Mouse (Mus musculus) liver, embryonic 14.5 days (tissue): ENCODE measurements at regions not wholly inside any gene's neighbourhood (a gene's known extent, or its start where the extent isn't known, plus 50 kb on each side); places are given as distances from the start of the nearest gene placed in this dataset.

Source experiments
- ATAC-seq: fragments of 200-750 bp; cut with Nextera tagmentation; 2 replicates; pipeline ENCODE4 v1.8.0; 2017; ENCODE audit warnings: moderate number of reproducible peaks, mild to moderate bottlenecking, moderate library complexity; ENCODE audit not compliant: insufficient read depth
- DNase-seq, 3 experiments: peaks; one replicate each; pipeline ENCODE4 v3.0.0-alpha.2; 2012 to 2013; ENCODE audit warnings: low read depth in 3 of 3, low spot score in 3 of 3
- H3K27ac ChIP-seq: fragments of 300-500 bp; sonication (generic); 2 replicates; pipeline ENCODE4 v1.5.1; 2014; ENCODE audit warnings: moderate library complexity, mild to moderate bottlenecking, control low read depth, inconsistent platforms
- H3K27me3 ChIP-seq: fragments of 300-500 bp; sonication (generic); 2 replicates; pipeline ENCODE4 v1.6.1; 2014; ENCODE audit warnings: mild to moderate bottlenecking, low read length, moderate library complexity; ENCODE audit not compliant: control insufficient read depth, insufficient read depth
- H3K36me3 ChIP-seq: fragments of 300-500 bp; sonication (generic); replicated peaks from 2 replicates; pipeline ENCODE4 v1.6.1; 2014; ENCODE audit warnings: low read depth; ENCODE audit not compliant: control insufficient read depth, insufficient read depth
- H3K4me1 ChIP-seq, 2 experiments: fragments of 200-500 bp in 1 of 2; fragments of 300-500 bp in 1 of 2; sonication (generic) in 1 of 2; replicated peaks; 2 replicates each; pipeline ENCODE4 v1.6.1; 2012 to 2014; ENCODE audit warnings: antibody characterized with exemption in 1 of 2, inconsistent platforms in 1 of 2, low read length in 1 of 2; ENCODE audit not compliant: control insufficient read depth in 2 of 2, insufficient read depth in 2 of 2
- H3K4me2 ChIP-seq: fragments of 300-500 bp; sonication (generic); 2 replicates; pipeline ENCODE4 v1.6.1; 2014; ENCODE audit warnings: low read depth, mild to moderate bottlenecking, control low read depth, moderate library complexity
- H3K4me3 ChIP-seq, 2 experiments: fragments of 200-500 bp in 1 of 2; fragments of 300-500 bp in 1 of 2; sonication (generic) in 1 of 2; 2 replicates each; pipeline ENCODE4 v1.5.1; 2012 to 2014; ENCODE audit warnings: low read depth in 2 of 2, low read length in 2 of 2, mild to moderate bottlenecking in 2 of 2, control low read depth in 1 of 2, inconsistent platforms in 1 of 2, moderate library complexity in 1 of 2; ENCODE audit not compliant: insufficient read depth in 1 of 2
- H3K9ac ChIP-seq: fragments of 300-500 bp; sonication (generic); replicated peaks from 2 replicates; pipeline ENCODE4 v1.6.1; 2014; ENCODE audit warnings: mild to moderate bottlenecking, control low read depth, moderate library complexity
- H3K9me3 ChIP-seq: fragments of 300-500 bp; sonication (generic); 2 replicates; pipeline ENCODE4 v1.6.1; 2016; ENCODE audit warnings: low read length, mixed read lengths; ENCODE audit not compliant: control insufficient read depth
- CTCF ChIP-seq: IDR thresholded peaks from 2 replicates; pipeline ENCODE4 v1.5.1; 2016; ENCODE audit warnings: antibody characterized with exemption, low read depth, control low read depth
- EP300 ChIP-seq: IDR thresholded peaks from 2 replicates; pipeline ENCODE4 v1.6.1; 2016; ENCODE audit warnings: antibody characterized with exemption, low read depth
- WGBS: fragments of 180-500 bp; shearing (Covaris S2); extraction: QIAGEN DNeasy Blood & Tissue Kit; methylation state at CpG from one replicate; pipeline ENCODE4 v1.1.7; 2014; ENCODE audit not compliant: insufficient replicate concordance; 5-methylcytosine and 5-hydroxymethylcytosine counted together

DNA sequence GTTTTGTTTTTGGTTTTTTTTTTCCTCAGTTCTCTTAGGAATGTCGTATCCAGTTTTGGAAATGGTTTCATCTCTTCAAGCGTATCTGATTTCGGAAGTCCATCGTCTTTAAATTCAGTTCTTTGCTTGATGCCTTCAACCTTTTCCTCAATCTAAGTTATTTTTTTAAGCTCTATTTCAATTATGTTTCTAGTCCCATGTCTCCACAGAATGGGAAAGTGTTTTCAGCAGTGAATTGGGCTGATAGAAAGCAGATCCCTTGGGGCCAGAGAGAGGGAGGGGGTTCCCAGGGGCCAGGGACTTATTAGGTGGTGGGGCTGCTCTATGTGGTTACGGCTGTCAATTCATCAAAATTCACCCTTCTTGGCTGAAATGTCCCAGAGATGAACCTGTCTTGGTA, 78.8 kb downstream of the Nkx2-1 start:
- 48% methylated on average over 5 of the region's 5 CpGs for WGBS
- ATAC-seq (no peak), DNase-seq (no peak)
- Histone ChIP-seq H3K4me3 (no peak overlapping the region), H3K4me2 (no peak overlapping the region), H3K9ac (no peak overlapping the region), H3K27ac (no peak overlapping the region), H3K4me1 (no peaks in the 10 kb centered on the region), H3K27me3 (no peaks in the 10 kb centered on the region; the same call in none of the 2 replicates), H3K36me3 (no peaks in the 10 kb centered on the region), H3K9me3 (no peaks in the 10 kb centered on the region)
- TF ChIP-seq EP300 (no peak), CTCF (no peak)

GRCm38 (mm10) chr12:56457356-56457755, 79.4 kb downstream of the Nkx2-1 start:
- Histone ChIP-seq H3K27me3 (no peaks in the 10 kb centered on the region; the same call in none of the 2 replicates), H3K4me2 (no peak overlapping the region), H3K9ac (no peak overlapping the region), H3K27ac (no peak overlapping the region), H3K36me3 (no peaks in the 10 kb centered on the region), H3K4me1 (no peaks in the 10 kb centered on the region), H3K9me3 (no peaks in the 10 kb centered on the region), H3K4me3 (no peak overlapping the region)
- WGBS: 8% methylated on average over 2 of the region's 2 CpGs
- ATAC-seq (no peak), DNase-seq (no peak)
- TF ChIP-seq CTCF (no peak), EP300 (no peak)

- H3K27ac ChIP-seq: no peak overlapping the region
- no peak for ATAC-seq
- H3K4me2 ChIP-seq: no peak overlapping the region
- no peaks in the 10 kb centered on the region for H3K27me3 ChIP-seq
- H3K36me3 ChIP-seq: no peaks in the 10 kb centered on the region
- no peaks in the 10 kb centered on the region for H3K9me3 ChIP-seq
- H3K4me1 ChIP-seq: no peaks in the 10 kb centered on the region
- no peak for DNase-seq
- 56% methylated on average over 2 of the region's 2 CpGs for WGBS
- no peak overlapping the region for H3K4me3 ChIP-seq
- TF ChIP-seq EP300: no peak
- TF ChIP-seq CTCF: no peak
- H3K9ac ChIP-seq: no peak overlapping the region
Observed at GRCm38 (mm10) chr12:56450261-56450660, 86.4 kb downstream of the Nkx2-1 start.

GRCm38 (mm10) chr12:56448786-56449564, 87.7 kb downstream of the Nkx2-1 start:
- ATAC-seq: no peak
- H3K4me1 ChIP-seq: no peaks in the 10 kb centered on the region
- WGBS: 67% methylated on average over 12 of the region's 12 CpGs

DNA sequence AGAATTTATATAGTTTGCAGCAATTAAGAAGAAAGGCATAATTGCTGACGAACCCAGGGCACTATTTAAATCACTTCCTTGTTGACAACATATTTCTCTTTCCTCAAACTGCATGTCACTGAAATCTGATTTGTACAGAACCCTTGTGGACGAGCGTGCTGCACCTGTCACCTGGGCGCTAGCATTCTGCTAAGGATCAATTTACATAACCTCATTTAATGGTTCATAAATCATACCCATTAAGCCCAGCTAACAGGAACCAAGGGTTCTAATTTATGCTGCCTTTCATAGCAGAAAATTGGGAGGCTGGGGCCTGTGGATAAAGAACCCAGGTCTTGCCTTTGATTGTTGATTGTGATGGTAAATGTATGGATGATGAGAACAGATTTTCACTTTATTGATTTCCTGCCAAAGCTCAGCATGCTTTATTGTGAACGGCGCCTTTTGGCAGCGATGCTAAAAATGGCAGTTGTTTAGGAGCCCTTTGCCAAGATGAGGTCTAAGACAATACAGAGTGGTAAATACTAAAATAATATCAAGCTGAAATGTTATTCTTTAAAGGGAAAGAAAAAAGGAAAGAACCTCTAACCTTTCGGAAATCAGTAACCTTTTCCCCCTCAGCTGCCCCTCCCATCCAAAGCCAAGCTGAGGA, 95.4 kb downstream of the Nkx2-1 start:
- H3K36me3 ChIP-seq: no peaks in the 10 kb centered on the region
- no peak overlapping the region for H3K4me3 ChIP-seq
- no peak overlapping the region for H3K27ac ChIP-seq
- TF ChIP-seq CTCF (no peak), EP300 (no peak)
- WGBS: 67% methylated on average over 8 of the region's 8 CpGs
- ATAC-seq (no peak), DNase-seq (no peak)
- H3K9ac ChIP-seq: no peak overlapping the region
- no peaks in the 10 kb centered on the region for H3K9me3 ChIP-seq
- H3K4me1 ChIP-seq: no peaks in the 10 kb centered on the region
- H3K4me2 ChIP-seq: no peak overlapping the region
- no peaks in the 10 kb centered on the region for H3K27me3 ChIP-seq

More at GRCm38 (mm10) chr12:56448786-56449564, 87.7 kb downstream of the Nkx2-1 start:
- H3K4me3 ChIP-seq: no peak overlapping the region
- H3K9ac ChIP-seq: no peak overlapping the region
- H3K4me2 ChIP-seq: no peak overlapping the region
- H3K9me3 ChIP-seq: no peaks in the 10 kb centered on the region
- no peaks in the 10 kb centered on the region for H3K27me3 ChIP-seq
- no peak for DNase-seq
- H3K27ac ChIP-seq: no peak overlapping the region
- no peaks in the 10 kb centered on the region for H3K36me3 ChIP-seq
- TF ChIP-seq CTCF (no peak), EP300 (no peak)
